8 mouse cellular contexts compared by ENCODE assay signal in genomic region chr6:14899021-14899610, GRCm38 (mm10). TPM values are rescaled to one million over a fixed set of nuclear protein-coding genes. Genes with fewer than 3 reads are reported as not detected.
DNase-seq lines count a peak whose midpoint lies in the region; ATAC-seq and TF ChIP-seq lines count a peak whose summit lies in the region.
"Had no signal": no experiment of that assay in that cellular context is flagged by ENCODE, and none has a peak within 500 bp of the region (broad histone marks: within the 10 kb centered on the region; RNA-seq: fewer than 3 reads in every experiment).

No protein-coding gene starts in this region.

- peak overlapping the region; percentile 27 for H3K4me3 ChIP-seq in embryonic facial prominence, embryonic 13.5 days
- peak overlapping the region; percentile 15 for H3K4me3 ChIP-seq in hindbrain, embryonic 16.5 days (ENCODE audit: low read length)
- peak overlapping the region; percentile 18 for H3K4me3 ChIP-seq in midbrain, embryonic 13.5 days (replicated peaks)

- peak overlapping the region; percentile 16; the same call in 1 of the 2 replicates for H3K27ac ChIP-seq in embryonic facial prominence, embryonic 13.5 days
- no peak overlapping the region for H3K27ac ChIP-seq in hindbrain, embryonic 16.5 days (ENCODE audit: low read depth, low read length)
- no peak overlapping the region for H3K27ac ChIP-seq in midbrain, embryonic 13.5 days
- H3K27ac ChIP-seq: liver, embryonic 15.5 days had no signal

- H3K9me3 ChIP-seq in embryonic facial prominence, embryonic 13.5 days = no peaks in the 10 kb centered on the region
- no peaks in the 10 kb centered on the region for H3K9me3 ChIP-seq in hindbrain, embryonic 16.5 days (ENCODE audit: control insufficient read depth, low read length)
- no peaks in the 10 kb centered on the region for H3K9me3 ChIP-seq in midbrain, embryonic 13.5 days
- H3K9me3 ChIP-seq: liver, embryonic 15.5 days had no signal

- no peak for TF ChIP-seq CTCF in brain, embryonic 14.5 days (IDR thresholded peaks at IDR 0.05; ENCODE audit: borderline replicate concordance, extremely low read depth, insufficient read depth, insufficient read length)

- peaks cover 27% of the 10 kb centered on the region for H3K4me1 ChIP-seq in embryonic facial prominence, embryonic 13.5 days
- peaks cover 19% of the 10 kb centered on the region for H3K4me1 ChIP-seq in hindbrain, embryonic 16.5 days (ENCODE audit: control insufficient read depth, insufficient read depth, low read depth, low read length)
- peaks cover 51% of the 10 kb centered on the region for H3K4me1 ChIP-seq in midbrain, embryonic 13.5 days (replicated peaks)

- no peak for ATAC-seq in embryonic facial prominence, embryonic 13.5 days (ENCODE audit: insufficient number of reproducible peaks, insufficient read depth, low FRiP score, low TSS enrichment, low read depth)
- ATAC-seq in hindbrain, embryonic 16.5 days = no peak
- no peak for ATAC-seq in midbrain, embryonic 13.5 days
- ATAC-seq in megakaryocyte, adult 5-6 weeks (ENCODE audit: poor library complexity, severe bottlenecking) = no peak

- peak overlapping the region; percentile 94 for H3K4me2 ChIP-seq in embryonic facial prominence, embryonic 13.5 days
- H3K4me2 ChIP-seq in hindbrain, embryonic 16.5 days (ENCODE audit: low read length) = peak overlapping the region; percentile 99
- H3K4me2 ChIP-seq in midbrain, embryonic 13.5 days (replicated peaks) = peak overlapping the region; percentile 94

- peak; percentile 38 for DNase-seq in brain, embryonic 14.5 days (ENCODE audit: low read depth)
- DNase-seq in spleen, postnatal 4 days (ENCODE audit: low spot score in 2 of 2) = no peak
- DNase-seq in frontal cortex, postnatal 14 days (ENCODE audit: low spot score in 2 of 2) = no peak

- 5% methylated on average over 19 of the region's 19 CpGs for WGBS in embryonic facial prominence, embryonic 13.5 days
- 9% methylated on average over 19 of the region's 19 CpGs for WGBS in hindbrain, embryonic 16.5 days
- 6% methylated on average over 19 of the region's 19 CpGs for WGBS in midbrain, embryonic 13.5 days

- TF ChIP-seq POLR2A in brain, embryonic 14.5 days (IDR thresholded peaks at IDR 0.05; ENCODE audit: borderline replicate concordance, extremely low read depth, insufficient read depth, insufficient read length, poor library complexity, severe bottlenecking) = no peak

- peaks cover 62% of the 10 kb centered on the region for H3K27me3 ChIP-seq in embryonic facial prominence, embryonic 13.5 days
- H3K27me3 ChIP-seq in hindbrain, embryonic 16.5 days (replicated peaks; ENCODE audit: control insufficient read depth, insufficient read depth, low read length) = peaks cover 3% of the 10 kb centered on the region
- peaks cover 8% of the 10 kb centered on the region; the same call in 1 of the 2 replicates for H3K27me3 ChIP-seq in midbrain, embryonic 13.5 days

- no peaks in the 10 kb centered on the region for H3K36me3 ChIP-seq in embryonic facial prominence, embryonic 13.5 days
- no peaks in the 10 kb centered on the region for H3K36me3 ChIP-seq in hindbrain, embryonic 16.5 days (ENCODE audit: control insufficient read depth, insufficient read depth, low read length)
- H3K36me3 ChIP-seq in midbrain, embryonic 13.5 days = no peaks in the 10 kb centered on the region
- H3K36me3 ChIP-seq: liver, embryonic 15.5 days had no signal

- no peak overlapping the region for H3K9ac ChIP-seq in embryonic facial prominence, embryonic 13.5 days
- H3K9ac ChIP-seq in hindbrain, embryonic 16.5 days (ENCODE audit: low read depth, low read length) = no peak overlapping the region
- H3K9ac ChIP-seq in midbrain, embryonic 13.5 days (replicated peaks) = peak overlapping the region; percentile 20
- H3K9ac ChIP-seq: liver, embryonic 15.5 days had no signal

RNA-seq across cellular contexts. Expression of gene Foxp2, which starts 2.0 kb away (rescaled TPM):
- 41.9 and 69.6 TPM in 2 replicates for polyA plus RNA-seq in brain, embryonic 14.5 days (2012; rRNA removed)
- 10.3 and 10.7 TPM in 2 replicates for polyA plus RNA-seq in embryonic facial prominence, embryonic 13.5 days (2015; fragmentation: Nextera tagmentation; extraction: Ambion mirVana)
- polyA plus RNA-seq in hindbrain, embryonic 16.5 days (2015; fragmentation: Nextera tagmentation; extraction: Ambion mirVana) = 35.3 and 50.1 TPM in 2 replicates
- polyA plus RNA-seq in midbrain, embryonic 13.5 days (2015; fragmentation: Nextera tagmentation; extraction: Ambion mirVana) = 56.7 and 71.6 TPM in 2 replicates
- not detected in 2 replicates for total RNA-seq in megakaryocyte, adult 5-6 weeks (2015)
- total RNA-seq in megakaryocyte, adult 5-6 weeks (2017) = not detected in 2 replicates
